Mouse (Mus musculus): ENCODE measurements at regions not wholly inside any gene's neighbourhood (a gene's known extent, or its start where the extent isn't known, plus 50 kb on each side); places are given as distances from the start of the nearest gene placed in this dataset.
A peak's percentile ranks its signal among the peaks of the same experiment; 100 is the strongest.

- DNase-seq (ENCODE audit: low read depth in 3 of 3, low spot score in 3 of 3) = no peak
- TF ChIP-seq CTCF (IDR thresholded peaks at IDR 0.05; ENCODE audit: low read depth) (no peak), EP300 (IDR thresholded peaks at IDR 0.05; ENCODE audit: low read depth) (no peak)
- no peak for ATAC-seq (ENCODE audit: insufficient read depth)
- H3K36me3 ChIP-seq (replicated peaks; ENCODE audit: control insufficient read depth, insufficient read depth, low read depth) = no peaks in the 10 kb centered on the region
- no peak overlapping the region for H3K9ac ChIP-seq (replicated peaks)
- no peak overlapping the region for H3K4me3 ChIP-seq (ENCODE audit: insufficient read depth in 1 of 2, low read depth in 2 of 2, low read length in 2 of 2)
- 13% methylated on average over 4 of the region's 4 CpGs for WGBS (ENCODE audit: insufficient replicate concordance)
- no peaks in the 10 kb centered on the region for H3K9me3 ChIP-seq (ENCODE audit: control insufficient read depth, low read length)
- no peak overlapping the region for H3K4me2 ChIP-seq (ENCODE audit: low read depth)
- no peaks in the 10 kb centered on the region for H3K27me3 ChIP-seq (ENCODE audit: control insufficient read depth, insufficient read depth, low read length)
- H3K27ac ChIP-seq = no peak overlapping the region
- peaks cover 0 to 7% of the 10 kb centered on the region in 2 experiments; a peak in 1 of 4 replicates for H3K4me1 ChIP-seq (replicated peaks; ENCODE audit: control insufficient read depth in 2 of 2, insufficient read depth in 2 of 2, low read length in 1 of 2)
These were observed 68.1 kb upstream of the Gadd45a start for GRCm38 (mm10) chr6:67105386-67105785.

DNA sequence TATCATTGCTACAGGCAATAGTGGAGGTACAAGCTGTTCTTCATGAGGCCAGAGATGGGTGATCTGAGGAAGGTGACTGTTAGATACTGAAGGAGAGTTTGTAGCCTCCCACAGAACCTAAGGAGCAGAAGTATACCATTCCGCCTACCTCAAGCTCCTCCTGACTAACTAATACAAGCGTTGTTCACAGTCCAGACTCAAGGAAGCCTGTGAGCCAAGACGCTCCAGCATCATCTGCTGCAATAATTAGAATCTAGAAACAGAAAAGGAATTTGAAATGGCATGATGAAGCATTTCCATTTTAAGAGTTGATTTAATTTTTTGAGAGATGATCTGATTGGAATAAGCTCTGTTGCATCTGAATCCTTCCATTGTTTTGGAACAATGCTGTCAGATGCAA is 66.9 kb upstream of the Gadd45a start:
- ATAC-seq (ENCODE audit: insufficient read depth) (no peak), DNase-seq (ENCODE audit: low read depth in 3 of 3, low spot score in 3 of 3) (no peak)

GRCm38 (mm10) chr6:67102541-67103134 is 65.4 kb upstream of the Gadd45a start:
- Histone ChIP-seq H3K4me1 (replicated peaks; ENCODE audit: control insufficient read depth in 2 of 2, insufficient read depth in 2 of 2, low read length in 1 of 2) (peaks cover 0 to 7% of the 10 kb centered on the region in 2 experiments; a peak in 1 of 4 replicates), H3K4me2 (ENCODE audit: low read depth) (peak overlapping the region; percentile 9; the same call in 1 of the 2 replicates), H3K27me3 (ENCODE audit: control insufficient read depth, insufficient read depth, low read length) (no peaks in the 10 kb centered on the region), H3K9ac (replicated peaks) (no peak overlapping the region), H3K9me3 (ENCODE audit: control insufficient read depth, low read length) (no peaks in the 10 kb centered on the region), H3K36me3 (replicated peaks; ENCODE audit: control insufficient read depth, insufficient read depth, low read depth) (no peaks in the 10 kb centered on the region), H3K27ac (no peak overlapping the region), H3K4me3 (ENCODE audit: insufficient read depth in 1 of 2, low read depth in 2 of 2, low read length in 2 of 2) (no peak overlapping the region)
- no peak for DNase-seq (ENCODE audit: low read depth in 3 of 3, low spot score in 3 of 3)
- 0 out of 2 replicates have a peak, but pooled peaks have one; percentile 48 for ATAC-seq (ENCODE audit: insufficient read depth)
- TF ChIP-seq EP300 (IDR thresholded peaks at IDR 0.05; ENCODE audit: low read depth) (no peak), CTCF (IDR thresholded peaks at IDR 0.05; ENCODE audit: low read depth) (no peak)
- 19% methylated on average over 11 of the region's 11 CpGs for WGBS (ENCODE audit: insufficient replicate concordance)

More for the DNA sequence above, 66.9 kb upstream of the Gadd45a start:
- Histone ChIP-seq H3K4me2 (ENCODE audit: low read depth) (no peak overlapping the region), H3K4me1 (replicated peaks; ENCODE audit: control insufficient read depth in 2 of 2, insufficient read depth in 2 of 2, low read length in 1 of 2) (peaks cover 0 to 7% of the 10 kb centered on the region in 2 experiments; a peak in 1 of 4 replicates), H3K9ac (replicated peaks) (no peak overlapping the region), H3K27ac (no peak overlapping the region), H3K9me3 (ENCODE audit: control insufficient read depth, low read length) (no peaks in the 10 kb centered on the region), H3K27me3 (ENCODE audit: control insufficient read depth, insufficient read depth, low read length) (no peaks in the 10 kb centered on the region), H3K4me3 (ENCODE audit: insufficient read depth in 1 of 2, low read depth in 2 of 2, low read length in 2 of 2) (no peak overlapping the region), H3K36me3 (replicated peaks; ENCODE audit: control insufficient read depth, insufficient read depth, low read depth) (no peaks in the 10 kb centered on the region)
- WGBS (ENCODE audit: insufficient replicate concordance) = 58% methylated on average over 3 of the region's 3 CpGs
- TF ChIP-seq CTCF (IDR thresholded peaks at IDR 0.05; ENCODE audit: low read depth) (no peak), EP300 (IDR thresholded peaks at IDR 0.05; ENCODE audit: low read depth) (no peak)

DNA sequence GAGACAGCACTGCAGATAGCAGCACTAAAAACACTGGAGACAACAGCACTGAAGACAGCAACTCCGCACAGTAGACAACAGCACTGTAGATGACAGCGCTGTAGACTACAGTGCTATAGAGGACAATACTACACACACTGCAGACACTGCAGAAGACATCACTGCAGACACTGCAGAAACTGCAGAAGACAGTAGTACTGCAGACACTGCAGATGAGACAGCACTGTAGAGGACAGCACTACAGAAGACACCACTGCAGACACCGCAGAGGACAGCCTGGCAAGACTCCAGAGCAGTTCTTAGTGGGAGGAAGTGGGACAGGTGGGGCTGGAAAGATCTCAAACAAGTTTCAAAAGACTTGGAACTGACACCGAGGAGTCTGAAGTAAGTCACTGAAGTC is 64.8 kb upstream of the Gadd45a start:
- no peaks in the 10 kb centered on the region for H3K9me3 ChIP-seq (ENCODE audit: control insufficient read depth, low read length)
- no peaks in the 10 kb centered on the region for H3K27me3 ChIP-seq (ENCODE audit: control insufficient read depth, insufficient read depth, low read length)
- ATAC-seq (ENCODE audit: insufficient read depth) (0 out of 2 replicates have a peak, but pooled peaks have one; percentile 23), DNase-seq (ENCODE audit: low read depth in 3 of 3, low spot score in 3 of 3) (no peak)
- no peak overlapping the region for H3K27ac ChIP-seq
- H3K4me3 ChIP-seq (ENCODE audit: insufficient read depth in 1 of 2, low read depth in 2 of 2, low read length in 2 of 2) = no peak overlapping the region
- H3K9ac ChIP-seq (replicated peaks) = no peak overlapping the region
- H3K4me1 ChIP-seq (replicated peaks; ENCODE audit: control insufficient read depth in 2 of 2, insufficient read depth in 2 of 2, low read length in 1 of 2) = peaks cover 0 to 7% of the 10 kb centered on the region in 2 experiments; a peak in 1 of 4 replicates
- no peak overlapping the region for H3K4me2 ChIP-seq (ENCODE audit: low read depth)
- 61% methylated on average over 4 of the region's 4 CpGs for WGBS (ENCODE audit: insufficient replicate concordance)
- no peaks in the 10 kb centered on the region for H3K36me3 ChIP-seq (replicated peaks; ENCODE audit: control insufficient read depth, insufficient read depth, low read depth)
- no peak for TF ChIP-seq EP300 (IDR thresholded peaks at IDR 0.05; ENCODE audit: low read depth)
- no peak for TF ChIP-seq CTCF (IDR thresholded peaks at IDR 0.05; ENCODE audit: low read depth)

DNA sequence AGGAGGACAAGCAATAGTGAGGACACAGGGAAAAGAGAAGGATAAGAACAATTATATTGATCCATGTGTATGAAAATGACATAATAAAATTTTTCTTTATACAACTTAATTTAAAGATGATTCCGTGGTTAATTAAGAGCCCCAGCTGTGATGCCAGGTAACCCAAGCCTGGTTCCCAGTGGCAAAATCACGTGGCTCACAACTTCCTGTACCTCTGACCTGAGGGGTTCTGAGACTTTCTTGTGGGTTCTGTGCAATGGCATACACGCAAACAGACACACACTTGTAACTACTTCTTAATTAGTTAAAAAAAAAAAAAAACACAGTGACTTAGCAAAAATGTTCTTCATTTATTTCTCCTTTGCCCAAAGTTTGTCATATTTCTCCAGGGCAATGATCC is 57.2 kb upstream of the Gadd45a start:
- TF ChIP-seq EP300 (IDR thresholded peaks at IDR 0.05; ENCODE audit: low read depth) (no peak), CTCF (IDR thresholded peaks at IDR 0.05; ENCODE audit: low read depth) (no peak)
- 53% methylated on average over 3 of the region's 3 CpGs for WGBS (ENCODE audit: insufficient replicate concordance)

More for the DNA sequence above, 57.2 kb upstream of the Gadd45a start:
- Histone ChIP-seq H3K36me3 (replicated peaks; ENCODE audit: control insufficient read depth, insufficient read depth, low read depth) (no peaks in the 10 kb centered on the region), H3K4me2 (ENCODE audit: low read depth) (no peak overlapping the region), H3K4me3 (ENCODE audit: insufficient read depth in 1 of 2, low read depth in 2 of 2, low read length in 2 of 2) (no peak overlapping the region), H3K4me1 (replicated peaks; ENCODE audit: control insufficient read depth in 2 of 2, insufficient read depth in 2 of 2, low read length in 1 of 2) (no peaks in the 10 kb centered on the region), H3K27me3 (ENCODE audit: control insufficient read depth, insufficient read depth, low read length) (no peaks in the 10 kb centered on the region), H3K9me3 (ENCODE audit: control insufficient read depth, low read length) (no peaks in the 10 kb centered on the region), H3K9ac (replicated peaks) (no peak overlapping the region), H3K27ac (no peak overlapping the region)
- DNase-seq (ENCODE audit: low read depth in 3 of 3, low spot score in 3 of 3) (no peak), ATAC-seq (ENCODE audit: insufficient read depth) (no peak)

Data from liver, embryonic 14.5 days (tissue).